Comparison of ENCODE assay signal across 9 mouse cellular contexts in the genomic region with DNA sequence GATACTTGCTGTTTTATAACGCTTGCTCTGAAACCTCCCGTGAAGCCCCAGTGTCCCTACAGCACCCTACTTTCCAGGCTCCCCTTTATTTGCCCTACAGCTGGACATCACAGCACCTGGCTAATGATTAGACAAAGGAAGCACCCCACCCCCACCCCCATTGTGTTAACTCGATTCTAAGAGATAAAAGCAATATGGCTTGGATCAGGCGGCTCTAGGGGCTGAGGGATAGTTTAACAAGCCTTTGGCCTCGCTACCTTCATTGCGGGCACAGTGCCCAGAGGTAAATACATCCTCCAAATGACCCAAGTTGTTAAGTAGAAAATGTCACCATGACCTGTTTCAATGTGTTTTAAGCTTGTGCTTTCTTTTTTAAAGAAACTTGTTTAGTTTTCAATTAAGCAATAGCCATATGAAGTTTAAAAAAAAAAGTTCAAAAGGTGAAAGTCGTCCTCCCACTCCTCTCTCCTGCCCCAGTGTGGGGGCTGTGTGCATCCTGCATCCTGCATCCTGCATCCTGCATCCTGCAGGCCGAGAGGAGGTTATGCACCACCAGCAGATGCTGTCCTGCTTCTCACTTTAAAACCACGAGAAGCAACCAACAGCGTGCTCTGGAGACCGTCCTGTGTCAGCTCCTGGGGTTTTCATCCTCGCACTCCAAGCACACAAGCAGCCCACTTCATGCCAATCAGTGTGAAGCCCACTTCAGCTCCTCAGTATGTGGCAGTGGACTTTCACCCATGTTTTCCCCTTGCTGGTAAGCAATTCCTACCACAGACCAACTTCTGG. TPM values are rescaled to one million over a fixed set of nuclear protein-coding genes. Genes with fewer than 3 reads are reported as not detected.
A peak's percentile ranks its signal among the peaks of the same experiment; 100 is the strongest.
DNase-seq lines count a peak whose midpoint lies in the region; ATAC-seq lines count a peak whose summit lies in the region.
"Had no signal": no experiment of that assay in that cellular context is flagged by ENCODE, and none has a peak within 500 bp of the region (broad histone marks: within the 10 kb centered on the region; RNA-seq: fewer than 3 reads in every experiment).

No protein-coding gene starts in this region.

- ATAC-seq in midbrain, embryonic 15.5 days (replicated peaks): no peak
- peak; percentile 48 to 61; a peak in 3 of 4 replicates for ATAC-seq in hematopoietic stem cell, adult 5-6 weeks (replicated peaks in 1 of 2; ENCODE audit: insufficient read depth in 1 of 2, low FRiP score in 2 of 2, low TSS enrichment in 1 of 2, low read depth in 1 of 2, poor library complexity in 2 of 2, severe bottlenecking in 2 of 2)
- no peak for ATAC-seq in limb, embryonic 15.5 days (ENCODE audit: insufficient number of reproducible peaks, low FRiP score, low TSS enrichment, low read depth)
- peak; percentile 62 for ATAC-seq in stomach, embryonic 14.5 days (ENCODE audit: insufficient number of reproducible peaks, insufficient read depth, low FRiP score, low read depth)

- no peak for DNase-seq in midbrain, embryonic 10.5 days (ENCODE audit: low spot score)
- DNase-seq in spleen, postnatal 14 days (ENCODE audit: low spot score in 2 of 2): no peak
- DNase-seq in adrenal gland, postnatal 10 days: no peak
- DNase-seq: cerebellum, adult 11-12 months had no signal

- no peaks in the 10 kb centered on the region for H3K9me3 ChIP-seq in midbrain, embryonic 15.5 days
- no peaks in the 10 kb centered on the region for H3K9me3 ChIP-seq in midbrain, embryonic 10.5 days (replicated peaks)
- H3K9me3 ChIP-seq in limb, embryonic 15.5 days: no peaks in the 10 kb centered on the region
- no peaks in the 10 kb centered on the region for H3K9me3 ChIP-seq in stomach, embryonic 14.5 days (ENCODE audit: control insufficient read depth, low read depth, low read length)

- H3K27me3 ChIP-seq in midbrain, embryonic 15.5 days (replicated peaks): no peaks in the 10 kb centered on the region
- H3K27me3 ChIP-seq in midbrain, embryonic 10.5 days (ENCODE audit: low read depth, poor library complexity, severe bottlenecking): no peaks in the 10 kb centered on the region; the same call in 1 of the 2 replicates
- H3K27me3 ChIP-seq in limb, embryonic 15.5 days: no peaks in the 10 kb centered on the region
- H3K27me3 ChIP-seq in stomach, embryonic 14.5 days (ENCODE audit: control insufficient read depth, insufficient read depth, low read length): no peaks in the 10 kb centered on the region
- H3K27me3 ChIP-seq: Patski had no signal

- H3K4me3 ChIP-seq in midbrain, embryonic 15.5 days: no peak overlapping the region
- H3K4me3 ChIP-seq in midbrain, embryonic 10.5 days: no peak overlapping the region
- H3K4me3 ChIP-seq in limb, embryonic 15.5 days: no peak overlapping the region
- H3K4me3 ChIP-seq in stomach, embryonic 14.5 days (ENCODE audit: low read depth, low read length): no peak overlapping the region

- no peaks in the 10 kb centered on the region; the same call in 1 of the 2 replicates for H3K36me3 ChIP-seq in midbrain, embryonic 15.5 days (replicated peaks)
- H3K36me3 ChIP-seq in midbrain, embryonic 10.5 days: peaks cover 18% of the 10 kb centered on the region; the same call in 1 of the 2 replicates
- H3K36me3 ChIP-seq in limb, embryonic 15.5 days: 0 out of 2 replicates have a peak, but pooled peaks cover 7% of the 10 kb centered on the region
- H3K36me3 ChIP-seq in stomach, embryonic 14.5 days (ENCODE audit: control insufficient read depth, insufficient read depth, low read length): peaks cover 24% of the 10 kb centered on the region

- H3K4me2 ChIP-seq in midbrain, embryonic 15.5 days: no peak overlapping the region
- no peak overlapping the region for H3K4me2 ChIP-seq in limb, embryonic 15.5 days
- H3K4me2 ChIP-seq in stomach, embryonic 14.5 days (replicated peaks; ENCODE audit: low read depth, low read length): no peak overlapping the region

- H3K9ac ChIP-seq in midbrain, embryonic 15.5 days: no peak overlapping the region
- no peak overlapping the region for H3K9ac ChIP-seq in limb, embryonic 15.5 days
- H3K9ac ChIP-seq in stomach, embryonic 14.5 days (replicated peaks; ENCODE audit: low read depth, low read length): no peak overlapping the region

- WGBS in midbrain, embryonic 15.5 days: 61% methylated on average over 12 of the region's 12 CpGs
- WGBS in midbrain, embryonic 10.5 days: 64% methylated on average over 12 of the region's 12 CpGs
- 39% methylated on average over 12 of the region's 12 CpGs for WGBS in limb, embryonic 15.5 days
- 37% methylated on average over 12 of the region's 12 CpGs for WGBS in stomach, embryonic 14.5 days

- H3K4me1 ChIP-seq in midbrain, embryonic 15.5 days: peaks cover 22% of the 10 kb centered on the region
- H3K4me1 ChIP-seq in midbrain, embryonic 10.5 days: peaks cover 27% of the 10 kb centered on the region
- H3K4me1 ChIP-seq in limb, embryonic 15.5 days: peaks cover 34% of the 10 kb centered on the region
- peaks cover 29% of the 10 kb centered on the region; the same call in 1 of the 2 replicates for H3K4me1 ChIP-seq in stomach, embryonic 14.5 days (ENCODE audit: control insufficient read depth, insufficient read depth, low read length)

- 0 out of 2 replicates have a peak overlapping the region, but pooled peaks have one; percentile 26 for H3K27ac ChIP-seq in midbrain, embryonic 15.5 days
- no peak overlapping the region for H3K27ac ChIP-seq in midbrain, embryonic 10.5 days (replicated peaks)
- H3K27ac ChIP-seq in limb, embryonic 15.5 days: peak overlapping the region; percentile 50; the same call in 1 of the 2 replicates
- H3K27ac ChIP-seq in stomach, embryonic 14.5 days (ENCODE audit: low read length): peak overlapping the region; percentile 76

RNA-seq across cellular contexts. Expression of gene Traf3ip2, which starts 12.3 kb away (rescaled TPM):
- 5.9 and 7.0 TPM in 2 replicates for polyA plus RNA-seq in midbrain, embryonic 15.5 days (2015; fragmentation: Nextera tagmentation; extraction: Ambion mirVana)
- polyA plus RNA-seq in midbrain, embryonic 10.5 days (2016; fragmentation: Nextera tagmentation; extraction: Ambion mirVana): 5.5 and 9.5 TPM in 2 replicates
- total RNA-seq in hematopoietic stem cell, adult 5-6 weeks (2017): 4.1 and 5.8 TPM in 2 replicates
- 14.9 and 15.5 TPM in 2 replicates for polyA plus RNA-seq in limb, embryonic 15.5 days (2015; fragmentation: Nextera tagmentation; extraction: Ambion mirVana)
- 30.2 and 32.6 TPM in 2 replicates for polyA plus RNA-seq in stomach, embryonic 14.5 days (2014; fragmentation: Nextera tagmentation; extraction: Ambion mirVana)
- 10 to 100 TPM in 1 of 2 experiments, 1 to 10 TPM in 1; 9.9 to 20.0 TPM for total RNA-seq in adrenal gland, postnatal 10 days (2021)

Comparison
In these comparisons a context has a peak if more than half of its experiments do, and no peak if none do; other contexts are left out.
1. ATAC-seq: peak in hematopoietic stem cell, adult 5-6 weeks (2 of 2) and stomach, embryonic 14.5 days (single experiment); none in midbrain, embryonic 15.5 days (single experiment) and limb, embryonic 15.5 days (single experiment).